21 mouse cellular contexts compared by ENCODE assay signal in genomic region chrX:36146746-36147145, GRCm38 (mm10). TPM values are rescaled to one million over a fixed set of nuclear protein-coding genes. Genes with fewer than 3 reads are reported as not detected.
A peak's percentile ranks its signal among the peaks of the same experiment; 100 is the strongest.
DNase-seq lines count a peak whose midpoint lies in the region; ATAC-seq lines count a peak whose summit lies in the region.
"Had no signal": no experiment of that assay in that cellular context is flagged by ENCODE, and none has a peak within 500 bp of the region (broad histone marks: within the 10 kb centered on the region; RNA-seq: fewer than 3 reads in every experiment).

No protein-coding gene starts in this region.

- peaks cover 2% of the 10 kb centered on the region; the same call in 1 of the 2 replicates for H3K36me3 ChIP-seq in heart, embryonic 12.5 days
- H3K36me3 ChIP-seq: hindbrain, embryonic 10.5 days; kidney, embryonic 15.5 days; limb, embryonic 12.5 days; liver, embryonic 13.5 days; midbrain, embryonic 10.5 days had no signal

- no peak overlapping the region for H3K9ac ChIP-seq in heart, embryonic 12.5 days
- H3K9ac ChIP-seq: forebrain, embryonic 13.5 days; kidney, embryonic 15.5 days; limb, embryonic 12.5 days; liver, embryonic 13.5 days had no signal

- WGBS in heart, embryonic 12.5 days: 40% methylated on average over 4 of the region's 4 CpGs

- no peaks in the 10 kb centered on the region for H3K9me3 ChIP-seq in heart, embryonic 12.5 days (replicated peaks)
- H3K9me3 ChIP-seq: forebrain, embryonic 13.5 days; hindbrain, embryonic 10.5 days; kidney, embryonic 15.5 days; limb, embryonic 12.5 days; liver, embryonic 13.5 days; midbrain, embryonic 10.5 days had no signal

- H3K4me1 ChIP-seq in heart, embryonic 12.5 days (replicated peaks): 0 out of 2 replicates have a peak, but pooled peaks cover 3% of the 10 kb centered on the region
- H3K4me1 ChIP-seq: forebrain, embryonic 13.5 days; hindbrain, embryonic 10.5 days; kidney, embryonic 15.5 days; limb, embryonic 12.5 days; liver, embryonic 13.5 days; midbrain, embryonic 10.5 days had no signal

- DNase-seq in embryo, embryonic 10 days (ENCODE audit: low spot score): peak; percentile 4
- DNase-seq in embryo, embryonic 10.5 days (ENCODE audit: low spot score): no peak
- peak; percentile 42 for DNase-seq in heart, postnatal 4 days
- peak; percentile 7 to 27 for DNase-seq in lung, postnatal 4 days
- no peak for DNase-seq in cerebellum, adult 11-12 months
- no peak for DNase-seq in retina, postnatal 1 day
- DNase-seq in adrenal gland, postnatal 14 days: no peak
- DNase-seq: adrenal gland, adult 8-10 months; cerebellum, adult 11 months; cerebellum, postnatal 36 days; kidney, postnatal 4 days; liver, embryonic 13.5 days had no signal

- no peak overlapping the region for H3K4me2 ChIP-seq in heart, embryonic 12.5 days
- H3K4me2 ChIP-seq: forebrain, embryonic 13.5 days; kidney, embryonic 15.5 days; limb, embryonic 12.5 days; liver, embryonic 13.5 days had no signal

- peak; percentile 57; the same call in 1 of the 2 replicates for ATAC-seq in heart, embryonic 12.5 days (ENCODE audit: insufficient number of reproducible peaks, low FRiP score)
- ATAC-seq: forebrain, embryonic 13.5 days; hindbrain, postnatal 0 days; intestine, postnatal 0 days had no signal

- H3K4me3 ChIP-seq in heart, embryonic 12.5 days: no peak overlapping the region
- H3K4me3 ChIP-seq: forebrain, embryonic 13.5 days; hindbrain, embryonic 10.5 days; kidney, embryonic 15.5 days; limb, embryonic 12.5 days; liver, embryonic 13.5 days; midbrain, embryonic 10.5 days had no signal

- H3K27me3 ChIP-seq in heart, embryonic 12.5 days (replicated peaks): no peaks in the 10 kb centered on the region
- H3K27me3 ChIP-seq: forebrain, embryonic 13.5 days; kidney, embryonic 15.5 days; limb, embryonic 12.5 days; liver, embryonic 13.5 days had no signal

- peak overlapping the region; percentile 74 for H3K27ac ChIP-seq in heart, embryonic 12.5 days (ENCODE audit: poor library complexity, severe bottlenecking)
- H3K27ac ChIP-seq: forebrain, embryonic 13.5 days; hindbrain, embryonic 10.5 days; hindbrain, postnatal 0 days; kidney, embryonic 15.5 days; limb, embryonic 12.5 days; liver, embryonic 13.5 days; macrophage; midbrain, embryonic 10.5 days had no signal

RNA-seq across cellular contexts. Expression of gene Il13ra1, which starts 34.8 kb away (rescaled TPM):
- polyA plus RNA-seq in heart, embryonic 12.5 days (2016; fragmentation: Nextera tagmentation; extraction: Ambion mirVana): 23.9 and 24.2 TPM in 2 replicates
- 10 to 100 TPM; 36.5 to 42.3 TPM for total RNA-seq in heart, postnatal 4 days (2021)
- total RNA-seq in adrenal gland, postnatal 14 days (2021): 8.7 and 10.4 TPM in 2 replicates

RNA-seq across cellular contexts. Expression of gene Zcchc12, which starts 49.0 kb away (rescaled TPM):
- 7.3 and 7.9 TPM in 2 replicates for polyA plus RNA-seq in heart, embryonic 12.5 days (2016; fragmentation: Nextera tagmentation; extraction: Ambion mirVana)
- total RNA-seq in heart, postnatal 4 days (2021): 1 to 10 TPM in 1 of 2 experiments, under 1 TPM in 1; 0.81 to 1.3 TPM
- total RNA-seq in adrenal gland, postnatal 14 days (2021): 4.1 and 6.3 TPM in 2 replicates
- polyA plus RNA-seq: macrophage had no signal

Comparison
In these comparisons a context has a peak if more than half of its experiments do, and no peak if none do; other contexts are left out.
1. DNase-seq: peak in embryo, embryonic 10 days (single experiment), heart, postnatal 4 days (single experiment) and lung, postnatal 4 days (2 of 2); none in embryo, embryonic 10.5 days (single experiment), cerebellum, adult 11-12 months (single experiment), retina, postnatal 1 day (single experiment) and adrenal gland, postnatal 14 days (single experiment).